21 mouse cellular contexts compared by ENCODE assay signal in genomic region chr6:17642739-17643138, GRCm38 (mm10). TPM values are rescaled to one million over a fixed set of nuclear protein-coding genes. Genes with fewer than 3 reads are reported as not detected.
A peak's percentile ranks its signal among the peaks of the same experiment; 100 is the strongest.
DNase-seq lines count a peak whose midpoint lies in the region; ATAC-seq lines count a peak whose summit lies in the region.
"Had no signal": no experiment of that assay in that cellular context is flagged by ENCODE, and none has a peak within 500 bp of the region (broad histone marks: within the 10 kb centered on the region; RNA-seq: fewer than 3 reads in every experiment).

No protein-coding gene starts in this region.

- ATAC-seq in common myeloid progenitor, adult 5-6 weeks (replicated peaks; ENCODE audit: low read depth, poor library complexity, severe bottlenecking), result peak; percentile 58
- ATAC-seq in megakaryocyte, adult 5-6 weeks (ENCODE audit: poor library complexity, severe bottlenecking), result 0 out of 2 replicates have a peak, but pooled peaks have one; percentile 25
- ATAC-seq: activated CD4-positive, CD25-positive, alpha-beta regulatory T cell, adult 4 months; forebrain, embryonic 13.5 days; forebrain, embryonic 16.5 days had no signal

- DNase-seq in 416B (ENCODE audit: low read depth), result peak; percentile 63
- DNase-seq in CD4-positive, CD25-positive, alpha-beta regulatory T cell, adult 2 months (ENCODE audit: low read depth, low spot score), result peak; percentile 12
- no peak for DNase-seq in kidney, adult 18-20 months
- no peak for DNase-seq in thymus, postnatal 36 days
- no peak for DNase-seq in left cerebral cortex, adult 11 months (ENCODE audit: low spot score)
- DNase-seq: adrenal gland, adult 8-10 months; adrenal gland, postnatal 25 days; cerebellum, adult 11-12 months; cerebellum, adult 8-10 months; cerebellum, postnatal 10 days; cerebellum, postnatal 36 days; gastrocnemius, adult 2 months; gastrocnemius, postnatal 14 days; heart, adult 18-20 months; heart, postnatal 10 days; heart, postnatal 4 days had no signal

RNA-seq across cellular contexts. Expression of gene Capza2, which starts 6.7 kb away (rescaled TPM):
- 282 and 287 TPM in 2 replicates for total RNA-seq in common myeloid progenitor, adult 5-6 weeks (2017)
- total RNA-seq in megakaryocyte, adult 5-6 weeks (2015), result 490 and 593 TPM in 2 replicates
- total RNA-seq in megakaryocyte, adult 5-6 weeks (2017), result 665 and 673 TPM in 2 replicates

RNA-seq across cellular contexts. Expression of gene St7, which starts 50.0 kb away (rescaled TPM):
- total RNA-seq in common myeloid progenitor, adult 5-6 weeks (2017), result 43.7 and 56.2 TPM in 2 replicates
- 6.9 and 8.5 TPM in 2 replicates for total RNA-seq in megakaryocyte, adult 5-6 weeks (2015)
- 10.6 and 14.0 TPM in 2 replicates for total RNA-seq in megakaryocyte, adult 5-6 weeks (2017)

Comparison
In these comparisons a context has a peak if more than half of its experiments do, and no peak if none do; other contexts are left out.
1. DNase-seq: peak in 416B (single experiment) and CD4-positive, CD25-positive, alpha-beta regulatory T cell, adult 2 months (single experiment); none in kidney, adult 18-20 months (single experiment), thymus, postnatal 36 days (0 of 2) and left cerebral cortex, adult 11 months (single experiment).